8 mouse cellular contexts compared by ENCODE assay signal in genomic region chr14:55822435-55822990, GRCm38 (mm10). TPM values are rescaled to one million over a fixed set of nuclear protein-coding genes. Genes with fewer than 3 reads are reported as not detected.
A peak's percentile ranks its signal among the peaks of the same experiment; 100 is the strongest.
DNase-seq lines count a peak whose midpoint lies in the region; ATAC-seq and TF ChIP-seq lines count a peak whose summit lies in the region.

No protein-coding gene starts in this region.

- peak overlapping the region; percentile 92 for H3K27ac ChIP-seq in forebrain, embryonic 12.5 days
- H3K27ac ChIP-seq in neural tube, embryonic 14.5 days (ENCODE audit: low read depth, low read length): peak overlapping the region; percentile 67; the same call in 1 of the 2 replicates

- TF ChIP-seq POLR2A in lung, adult 2 months (IDR thresholded peaks at IDR 0.05; ENCODE audit: borderline replicate concordance, extremely low read depth, low read depth, low read length): no peak

- no peaks in the 10 kb centered on the region for H3K9me3 ChIP-seq in G1E (replicated peaks)
- H3K9me3 ChIP-seq in forebrain, embryonic 12.5 days: no peaks in the 10 kb centered on the region
- H3K9me3 ChIP-seq in neural tube, embryonic 14.5 days (ENCODE audit: control insufficient read depth, low read length): no peaks in the 10 kb centered on the region

- peak overlapping the region; percentile 70; the same call in 1 of the 2 replicates for H3K4me3 ChIP-seq in G1E (ENCODE audit: low read depth, low read length)
- peak overlapping the region; percentile 50 for H3K4me3 ChIP-seq in forebrain, embryonic 12.5 days (replicated peaks)
- peak overlapping the region; percentile 82 for H3K4me3 ChIP-seq in lung, adult 2 months (replicated peaks; ENCODE audit: extremely low read depth, low read depth, low read length)
- H3K4me3 ChIP-seq in neural tube, embryonic 14.5 days (ENCODE audit: low read depth, low read length): peak overlapping the region; percentile 50

- no peaks in the 10 kb centered on the region for H3K36me3 ChIP-seq in G1E (replicated peaks)
- no peaks in the 10 kb centered on the region for H3K36me3 ChIP-seq in forebrain, embryonic 12.5 days (replicated peaks)
- H3K36me3 ChIP-seq in neural tube, embryonic 14.5 days (ENCODE audit: control insufficient read depth, insufficient read depth, low read length): no peaks in the 10 kb centered on the region

- H3K4me2 ChIP-seq in forebrain, embryonic 12.5 days: peak overlapping the region; percentile 84
- peak overlapping the region; percentile 87 for H3K4me2 ChIP-seq in neural tube, embryonic 14.5 days (ENCODE audit: low read depth, low read length)

- peak; percentile 56 for DNase-seq in G1E (ENCODE audit: low spot score)
- DNase-seq in c-Kit-positive CD71-positive TER-119-positive erythroid progenitor cells, embryonic 14.5 days (ENCODE audit: low spot score): peak; percentile 65
- peak; percentile 91 to 92 for DNase-seq in heart, postnatal 10 days
- DNase-seq in kidney, postnatal 25 days: peak; percentile 87 to 89
- peak; percentile 77 for DNase-seq in lung, adult 2 months
- peak; percentile 81 for DNase-seq in testis, postnatal 14 days (ENCODE audit: low spot score)

- TF ChIP-seq CTCF in G1E (IDR thresholded peaks at IDR 0.05; ENCODE audit: low read depth, low read length): peak; percentile 87
- TF ChIP-seq CTCF in lung, adult 2 months (IDR thresholded peaks at IDR 0.05; ENCODE audit: insufficient read depth, low read length): peak; percentile 99

- H3K4me1 ChIP-seq in G1E (ENCODE audit: insufficient read depth, low read depth, low read length): peaks cover 21% of the 10 kb centered on the region
- peaks cover 43% of the 10 kb centered on the region for H3K4me1 ChIP-seq in forebrain, embryonic 12.5 days
- peaks cover 3% of the 10 kb centered on the region; the same call in 1 of the 2 replicates for H3K4me1 ChIP-seq in lung, adult 2 months (ENCODE audit: control insufficient read depth, insufficient read depth, low read length)
- H3K4me1 ChIP-seq in neural tube, embryonic 14.5 days (ENCODE audit: control insufficient read depth, insufficient read depth, low read length): peaks cover 11% of the 10 kb centered on the region

- WGBS in forebrain, embryonic 12.5 days: 3% methylated on average over 13 of the region's 13 CpGs
- 3% methylated on average over 13 of the region's 13 CpGs for WGBS in lung, adult 2 months
- 7% methylated on average over 13 of the region's 13 CpGs for WGBS in neural tube, embryonic 14.5 days

- no peak overlapping the region for H3K9ac ChIP-seq in forebrain, embryonic 12.5 days
- peak overlapping the region; percentile 64 for H3K9ac ChIP-seq in neural tube, embryonic 14.5 days (replicated peaks; ENCODE audit: low read depth, low read length)

- no peak; the same call in 1 of the 2 replicates for ATAC-seq in G1E (ENCODE audit: extremely low read depth, insufficient number of reproducible peaks, low FRiP score, poor library complexity, severe bottlenecking)
- peak; percentile 33 for ATAC-seq in forebrain, embryonic 12.5 days (ENCODE audit: low FRiP score)
- ATAC-seq in neural tube, embryonic 14.5 days (ENCODE audit: low read depth): no peak

- intact Hi-C loops in heart, postnatal 10 days (cut with DNase I): loop anchor here (1.0 to 2.0 kb wide), 3 partner anchors 20 to 41 kb away; no protein-coding TSS in a partner anchor

- H3K27me3 ChIP-seq in G1E (ENCODE audit: insufficient read depth, low read length): peaks cover 74% of the 10 kb centered on the region
- peaks cover 26% of the 10 kb centered on the region for H3K27me3 ChIP-seq in forebrain, embryonic 12.5 days
- no peaks in the 10 kb centered on the region for H3K27me3 ChIP-seq in neural tube, embryonic 14.5 days (ENCODE audit: control insufficient read depth, insufficient read depth, low read length)

RNA-seq across cellular contexts. Expression of gene Nfatc4, which starts 0.4 kb away (rescaled TPM):
- not detected in 2 replicates for total RNA-seq in G1E (2014; fragmentation: Nextera tagmentation)
- total RNA-seq in G1E (2017): 0.12 and 0.71 TPM in 2 replicates
- polyA plus RNA-seq in G1E (2012): 0.04 TPM in 1 of 2 replicates, not detected in the other
- polyA plus RNA-seq in forebrain, embryonic 12.5 days (2016; fragmentation: Nextera tagmentation; extraction: Ambion mirVana): 25.4 and 35.6 TPM in 2 replicates
- 10 to 100 TPM; 11.1 to 12.1 TPM for total RNA-seq in heart, postnatal 10 days (2021)
- polyA plus RNA-seq in lung, adult 2 months (2012; rRNA removed): 26.4 and 27.3 TPM in 2 replicates
- polyA plus RNA-seq in neural tube, embryonic 14.5 days (2014; fragmentation: Nextera tagmentation; extraction: Ambion mirVana): 5.5 and 10.4 TPM in 2 replicates

RNA-seq across cellular contexts. Expression of gene Nynrin, which starts 31.3 kb away (rescaled TPM):
- total RNA-seq in G1E (2014; fragmentation: Nextera tagmentation): 4.5 and 5.6 TPM in 2 replicates
- 3.0 TPM in 2 replicates for total RNA-seq in G1E (2017)
- polyA plus RNA-seq in G1E (2012): 3.7 and 4.2 TPM in 2 replicates
- 23.9 and 26.9 TPM in 2 replicates for polyA plus RNA-seq in forebrain, embryonic 12.5 days (2016; fragmentation: Nextera tagmentation; extraction: Ambion mirVana)
- total RNA-seq in heart, postnatal 10 days (2021): 10 to 100 TPM; 24.1 to 27.6 TPM
- polyA plus RNA-seq in lung, adult 2 months (2012; rRNA removed): 9.4 and 12.4 TPM in 2 replicates
- polyA plus RNA-seq in neural tube, embryonic 14.5 days (2014; fragmentation: Nextera tagmentation; extraction: Ambion mirVana): 5.8 and 10.2 TPM in 2 replicates

RNA-seq across cellular contexts. Expression of gene Ripk3, which starts 33.8 kb away (rescaled TPM):
- 0.53 TPM in 1 of 2 replicates, not detected in the other for total RNA-seq in G1E (2014; fragmentation: Nextera tagmentation)
- total RNA-seq in G1E (2017): 0.23 and 0.27 TPM in 2 replicates
- polyA plus RNA-seq in G1E (2012): 0.29 and 0.51 TPM in 2 replicates
- 5.1 and 5.9 TPM in 2 replicates for polyA plus RNA-seq in forebrain, embryonic 12.5 days (2016; fragmentation: Nextera tagmentation; extraction: Ambion mirVana)
- 1 to 10 TPM; 6.6 to 9.7 TPM for total RNA-seq in heart, postnatal 10 days (2021)
- 7.5 and 10.0 TPM in 2 replicates for polyA plus RNA-seq in lung, adult 2 months (2012; rRNA removed)
- 1.9 and 2.2 TPM in 2 replicates for polyA plus RNA-seq in neural tube, embryonic 14.5 days (2014; fragmentation: Nextera tagmentation; extraction: Ambion mirVana)

RNA-seq across cellular contexts. Expression of gene Adcy4, which starts 38.6 kb away (rescaled TPM):
- total RNA-seq in G1E (2014; fragmentation: Nextera tagmentation) (not detected in 2 replicates), G1E (2017) (0.16 TPM in 1 of 2 replicates, not detected in the other)
- 0.03 and 0.05 TPM in 2 replicates for polyA plus RNA-seq in G1E (2012)
- 5.5 and 6.0 TPM in 2 replicates for polyA plus RNA-seq in forebrain, embryonic 12.5 days (2016; fragmentation: Nextera tagmentation; extraction: Ambion mirVana)
- total RNA-seq in heart, postnatal 10 days (2021): 10 to 100 TPM; 21.1 to 21.9 TPM
- polyA plus RNA-seq in lung, adult 2 months (2012; rRNA removed): 157 and 169 TPM in 2 replicates
- 1.9 and 3.9 TPM in 2 replicates for polyA plus RNA-seq in neural tube, embryonic 14.5 days (2014; fragmentation: Nextera tagmentation; extraction: Ambion mirVana)

RNA-seq across cellular contexts. Expression of gene Ltb4r1, which starts 56.8 kb away (rescaled TPM):
- 0.53 TPM in 1 of 2 replicates, not detected in the other for total RNA-seq in G1E (2014; fragmentation: Nextera tagmentation)
- 0.11 and 0.17 TPM in 2 replicates for total RNA-seq in G1E (2017)
- 1.0 and 1.2 TPM in 2 replicates for polyA plus RNA-seq in G1E (2012)
- 0.13 and 0.19 TPM in 2 replicates for polyA plus RNA-seq in forebrain, embryonic 12.5 days (2016; fragmentation: Nextera tagmentation; extraction: Ambion mirVana)
- total RNA-seq in heart, postnatal 10 days (2021): under 1 TPM; 0.67 to 0.74 TPM
- 6.5 and 7.1 TPM in 2 replicates for polyA plus RNA-seq in lung, adult 2 months (2012; rRNA removed)
- 0.19 and 0.24 TPM in 2 replicates for polyA plus RNA-seq in neural tube, embryonic 14.5 days (2014; fragmentation: Nextera tagmentation; extraction: Ambion mirVana)
